Mouse (Mus musculus): ENCODE measurements around the gene Fam19a3. TPM values are rescaled to one million over a fixed set of nuclear protein-coding genes. Genes with fewer than 3 reads are reported as not detected.

Fam19a3 gene
- polyA plus RNA-seq, 1 experiment from 2014 or later = 0.70 TPM

DNA sequence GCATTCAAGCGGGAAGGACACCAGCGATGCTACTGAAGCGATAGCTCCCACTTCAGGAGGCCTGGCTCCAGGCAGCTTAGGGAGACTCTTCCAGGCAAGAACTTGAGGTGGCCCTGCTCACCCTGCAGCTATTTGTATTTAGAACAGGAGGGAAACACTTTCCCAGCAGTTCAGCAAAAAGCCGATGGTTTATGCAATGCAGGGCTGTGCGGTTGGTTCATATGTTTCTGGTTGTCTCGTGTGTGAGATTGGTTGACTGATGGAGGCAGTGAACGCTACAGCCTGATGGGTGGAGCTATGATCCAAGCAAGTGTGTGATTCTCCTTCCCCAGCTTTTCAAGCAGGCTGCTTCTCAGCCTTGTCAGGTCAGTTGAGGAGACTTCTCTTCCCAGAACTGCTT lies 47.0 kb downstream of the Fam19a3 start:
- no peak for DNase-seq (ENCODE audit: low spot score)
- Histone ChIP-seq H3K27ac (no peak overlapping the region), H3K27me3 (ENCODE audit: insufficient read depth, poor library complexity, severe bottlenecking) (no peaks in the 10 kb centered on the region), H3K4me1 (no peaks in the 10 kb centered on the region), H3K9me3 (no peaks in the 10 kb centered on the region), H3K36me3 (no peaks in the 10 kb centered on the region), H3K4me3 (no peak overlapping the region)
- 53% methylated on average over 7 of the region's 7 CpGs for WGBS

DNA sequence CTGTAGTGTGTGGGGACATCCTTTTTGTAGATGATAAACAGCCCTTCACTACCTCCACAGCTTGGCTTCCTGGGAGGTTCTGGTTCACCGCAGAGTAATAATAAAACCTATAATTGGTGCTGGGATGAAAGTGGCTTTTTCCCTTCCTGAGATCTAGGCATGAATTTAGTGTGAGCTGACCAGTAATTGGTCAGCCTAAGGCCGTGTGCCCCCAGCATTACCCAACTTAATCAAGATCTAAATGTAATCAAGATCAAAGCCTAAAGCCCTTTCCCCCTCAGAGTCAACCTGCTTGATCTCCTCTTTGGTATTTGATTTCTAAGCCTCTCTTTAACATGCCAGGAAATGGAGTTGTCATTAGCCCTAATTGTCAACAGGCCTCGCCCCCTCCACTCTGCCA lies 48.7 kb downstream of the Fam19a3 start:
- 71% methylated on average over 3 of the region's 3 CpGs for WGBS
- no peak overlapping the region for H3K4me3 ChIP-seq
- H3K4me1 ChIP-seq = no peaks in the 10 kb centered on the region
- no peaks in the 10 kb centered on the region for H3K27me3 ChIP-seq (ENCODE audit: insufficient read depth, poor library complexity, severe bottlenecking)
- no peaks in the 10 kb centered on the region for H3K36me3 ChIP-seq
- no peaks in the 10 kb centered on the region for H3K9me3 ChIP-seq
- H3K27ac ChIP-seq = no peak overlapping the region
- DNase-seq (ENCODE audit: low spot score) = no peak

DNA sequence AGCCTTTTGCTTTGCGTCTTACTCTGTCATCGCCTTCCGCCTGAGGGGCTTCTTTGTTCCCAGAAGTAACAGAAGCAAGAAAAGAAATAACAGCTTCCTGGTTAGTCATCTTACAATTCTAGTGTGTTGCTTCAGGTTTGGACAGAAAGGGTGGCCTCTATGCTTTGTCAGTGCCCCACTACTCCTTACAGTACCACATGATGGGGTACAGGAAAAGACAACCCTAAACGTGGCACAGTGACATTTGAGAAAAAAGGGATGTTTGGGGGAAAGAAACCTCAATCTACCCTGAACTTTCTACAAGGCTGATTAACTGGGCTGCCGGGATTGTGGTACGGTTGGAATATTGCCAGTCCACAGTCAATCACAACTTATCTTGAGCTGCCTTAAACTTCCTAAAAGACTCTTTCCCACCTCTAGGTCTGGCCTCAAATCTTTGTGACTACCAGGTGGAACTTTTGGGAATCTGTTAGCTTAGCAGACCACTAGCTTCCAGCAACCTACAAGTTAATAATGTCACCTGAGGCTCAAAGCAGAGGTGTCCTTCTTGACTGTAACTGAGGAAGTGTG lies 52.3 kb downstream of the Fam19a3 start:
- Histone ChIP-seq H3K27me3 (ENCODE audit: insufficient read depth, poor library complexity, severe bottlenecking) (no peaks in the 10 kb centered on the region), H3K4me1 (no peaks in the 10 kb centered on the region), H3K27ac (no peak overlapping the region), H3K4me3 (no peak overlapping the region), H3K36me3 (no peaks in the 10 kb centered on the region), H3K9me3 (no peaks in the 10 kb centered on the region)
- WGBS = 58% methylated on average over 6 of the region's 6 CpGs
- no peak for DNase-seq (ENCODE audit: low spot score)

Other genes starting within 250 kb of the Fam19a3 start
- gene Slc16a1, start 143.2 kb downstream of the Fam19a3 start, polyA plus RNA-seq (2016; fragmentation: Nextera tagmentation; extraction: Ambion mirVana) = 76.5 and 91.2 TPM in 2 replicates
- 19.9 and 44.8 TPM in 2 replicates for gene Ppm1j, start 784 bp downstream of the Fam19a3 start, polyA plus RNA-seq (2016; fragmentation: Nextera tagmentation; extraction: Ambion mirVana)
- gene Rhoc, start 6.5 kb upstream of the Fam19a3 start, polyA plus RNA-seq (2016; fragmentation: Nextera tagmentation; extraction: Ambion mirVana) = 243 and 267 TPM in 2 replicates
- 42.2 and 54.0 TPM in 2 replicates for gene Mov10, start 36.7 kb upstream of the Fam19a3 start, polyA plus RNA-seq (2016; fragmentation: Nextera tagmentation; extraction: Ambion mirVana)
- gene St7l, start 82.2 kb upstream of the Fam19a3 start, polyA plus RNA-seq (2016; fragmentation: Nextera tagmentation; extraction: Ambion mirVana) = 27.0 and 32.2 TPM in 2 replicates
- gene Capza1, start 82.7 kb upstream of the Fam19a3 start, polyA plus RNA-seq (2016; fragmentation: Nextera tagmentation; extraction: Ambion mirVana) = 202 and 217 TPM in 2 replicates
- gene Wnt2b, start 180.1 kb upstream of the Fam19a3 start, polyA plus RNA-seq (2016; fragmentation: Nextera tagmentation; extraction: Ambion mirVana) = 1.3 and 1.6 TPM in 2 replicates

Measured in heart, embryonic 10.5 days (tissue).